Mouse (Mus musculus) NIH3T3 (cell line): Measurements from ENCODE around the gene Prr22.

Experiments used
- DNase-seq: peaks from one replicate; pipeline ENCODE4 v3.0.0-alpha.2; 2012; ENCODE audit warnings: low read depth

Gene Prr22

DNA sequence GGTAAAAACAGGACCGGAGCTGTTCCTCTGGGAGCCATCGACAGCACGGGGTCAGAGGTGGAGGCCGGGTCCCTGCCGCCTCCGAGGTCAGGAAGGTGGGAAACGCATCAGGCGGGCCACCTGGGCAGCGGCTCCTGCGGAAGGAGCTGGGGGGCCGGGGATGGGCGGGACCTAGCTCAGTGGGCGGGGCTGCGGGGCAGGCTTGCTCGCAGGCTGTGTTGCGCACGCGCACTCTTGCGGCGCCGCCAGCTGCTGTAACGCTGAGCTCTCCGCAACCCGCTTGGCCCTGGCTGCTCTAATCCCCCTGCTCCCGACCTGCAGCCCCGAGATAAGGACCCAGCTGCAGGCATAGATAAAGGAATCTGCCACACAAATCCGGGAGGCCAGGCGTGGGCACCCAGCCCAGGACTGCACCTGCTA lies 8.0 kb upstream of the Prr22 start:
- DNase-seq = peak; percentile 93

DNA sequence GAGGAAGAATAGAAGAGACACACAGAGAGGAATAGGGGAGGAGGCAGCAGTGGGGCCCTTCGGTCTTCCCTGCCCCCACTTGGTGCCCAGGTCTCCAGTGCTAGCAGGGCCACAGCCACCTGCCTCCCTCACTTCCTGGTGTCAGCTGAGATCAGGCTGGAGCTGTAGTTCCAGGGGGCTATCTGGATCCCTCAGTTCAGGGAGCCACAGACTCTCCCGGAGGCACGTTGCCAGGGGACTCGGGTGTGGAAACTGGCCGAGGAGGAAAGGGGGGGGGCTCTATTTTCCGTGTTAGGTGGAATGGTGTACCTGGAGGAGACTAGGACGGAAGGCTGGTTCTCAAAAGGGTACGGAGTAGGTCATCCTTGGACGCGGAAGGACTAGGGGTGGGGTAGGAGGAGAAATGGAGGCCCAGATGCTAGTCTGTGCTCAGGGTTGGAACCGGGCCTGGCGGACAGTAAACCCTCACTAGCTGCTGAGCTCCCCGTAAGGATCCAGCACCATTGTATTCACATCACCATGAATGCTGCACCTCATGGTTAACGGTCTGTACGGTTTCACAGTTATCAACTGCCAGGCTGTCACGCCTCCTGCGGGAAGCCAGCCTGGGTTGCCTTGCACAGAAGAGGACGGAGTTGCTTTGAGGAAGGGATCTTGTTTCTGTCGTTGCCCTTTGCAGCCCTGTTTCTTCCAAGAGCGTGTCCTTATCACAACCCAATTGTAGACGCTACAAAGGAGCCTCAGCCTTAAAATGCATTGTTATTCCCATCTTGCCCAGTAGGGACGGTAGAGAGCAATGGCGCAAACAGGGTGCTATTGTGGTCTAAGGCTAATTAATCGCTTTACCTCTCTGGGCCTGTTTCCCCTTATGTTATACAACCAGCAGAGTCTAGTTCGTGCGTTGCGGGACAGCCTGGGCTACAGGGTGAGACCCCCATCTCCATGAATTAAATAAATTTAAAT lies 7.0 kb upstream of the Prr22 start:
- peak; percentile 80 for DNase-seq

DNA sequence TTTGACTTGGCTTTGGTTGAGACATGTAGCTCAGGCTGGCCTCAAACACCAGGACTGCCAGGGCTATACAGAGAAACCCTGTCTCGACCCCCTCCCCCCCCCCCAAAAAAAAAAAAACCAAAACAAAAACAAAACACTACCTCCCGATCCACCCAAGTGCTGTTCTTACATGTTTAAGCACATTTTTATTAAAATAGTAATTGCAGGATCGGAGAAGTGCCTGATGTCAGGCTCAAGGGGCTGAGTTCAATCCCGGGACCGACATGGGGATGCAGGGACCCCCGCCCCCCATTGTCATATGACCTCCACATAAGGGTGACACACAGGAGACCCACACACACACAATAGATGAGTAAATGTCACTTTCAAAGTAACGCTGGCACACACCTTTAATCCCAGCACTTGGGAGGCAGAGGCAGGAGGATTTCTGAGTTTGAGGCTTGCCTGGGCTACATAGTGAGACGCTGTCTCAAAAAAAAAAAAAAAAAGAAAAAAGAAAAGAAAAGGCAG lies 6.3 kb upstream of the Prr22 start:
- DNase-seq = no peak

DNA sequence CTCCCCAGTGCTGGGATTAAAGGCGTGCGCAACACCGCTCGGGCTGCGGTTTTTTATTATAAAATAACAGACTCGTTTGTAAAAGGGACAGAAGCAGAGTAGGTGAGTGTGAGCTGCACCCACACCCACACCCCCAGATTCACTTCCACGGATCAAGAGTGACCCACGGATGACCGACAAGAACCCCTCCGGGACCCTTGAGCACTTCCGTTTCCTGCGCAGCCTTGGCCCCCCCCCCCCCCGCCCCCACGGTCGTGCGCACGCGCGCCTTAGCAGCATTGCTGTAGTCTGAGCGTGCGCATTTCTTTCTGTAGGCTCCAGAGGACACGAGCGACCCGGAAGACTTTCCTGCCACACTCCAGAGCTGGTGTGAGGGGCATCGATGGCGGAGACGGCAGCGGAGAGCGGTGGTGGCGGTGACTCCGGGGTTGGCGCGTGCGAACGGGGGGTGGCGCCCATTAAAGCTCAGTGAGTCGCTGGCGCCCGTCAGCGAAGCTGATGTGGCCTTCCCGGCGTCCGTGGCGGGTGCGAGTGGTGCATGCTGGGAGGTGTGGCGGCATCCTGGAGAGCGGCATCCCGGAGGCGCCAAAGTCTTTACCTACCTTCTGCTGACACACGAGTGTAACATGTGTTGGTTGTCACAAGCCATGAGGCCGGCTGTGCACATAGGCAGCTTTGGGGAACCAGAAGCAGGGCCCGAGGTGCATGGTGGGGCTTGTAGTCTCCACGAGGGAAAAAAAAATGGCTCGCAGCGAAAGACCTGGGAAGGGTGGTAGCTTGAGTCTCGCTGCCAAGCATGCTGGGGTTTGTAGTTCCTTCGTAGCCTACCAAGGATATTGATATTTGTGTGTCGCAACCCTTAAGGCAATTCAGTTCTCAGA lies 5.3 kb upstream of the Prr22 start, which contains the start of gene Dus3l:
TSS of gene Dus3l (plus strand) at position 284 of the 881 bp plus-strand sequence.
- DNase-seq = peak; percentile 95

DNA sequence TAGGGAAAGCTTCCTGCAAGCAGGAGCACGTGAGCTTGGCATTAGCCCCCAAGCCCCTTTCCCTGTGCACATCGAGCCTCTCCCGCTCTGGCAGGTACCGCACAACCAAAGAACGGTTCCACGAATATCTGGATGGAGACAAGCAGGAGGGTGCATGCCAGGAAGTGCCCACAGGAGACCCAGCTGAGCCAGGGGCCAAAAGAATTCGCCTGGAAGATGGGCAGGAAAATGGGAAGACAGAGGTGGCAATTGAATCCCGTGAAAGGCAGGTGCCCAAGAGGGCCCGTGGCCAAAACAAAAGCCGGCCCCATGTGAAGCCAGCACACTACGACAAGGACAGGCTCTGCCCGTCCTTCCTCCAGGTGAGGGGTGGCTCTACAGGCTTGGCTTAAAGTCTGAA lies 4.6 kb upstream of the Prr22 start:
- no peak for DNase-seq

DNA sequence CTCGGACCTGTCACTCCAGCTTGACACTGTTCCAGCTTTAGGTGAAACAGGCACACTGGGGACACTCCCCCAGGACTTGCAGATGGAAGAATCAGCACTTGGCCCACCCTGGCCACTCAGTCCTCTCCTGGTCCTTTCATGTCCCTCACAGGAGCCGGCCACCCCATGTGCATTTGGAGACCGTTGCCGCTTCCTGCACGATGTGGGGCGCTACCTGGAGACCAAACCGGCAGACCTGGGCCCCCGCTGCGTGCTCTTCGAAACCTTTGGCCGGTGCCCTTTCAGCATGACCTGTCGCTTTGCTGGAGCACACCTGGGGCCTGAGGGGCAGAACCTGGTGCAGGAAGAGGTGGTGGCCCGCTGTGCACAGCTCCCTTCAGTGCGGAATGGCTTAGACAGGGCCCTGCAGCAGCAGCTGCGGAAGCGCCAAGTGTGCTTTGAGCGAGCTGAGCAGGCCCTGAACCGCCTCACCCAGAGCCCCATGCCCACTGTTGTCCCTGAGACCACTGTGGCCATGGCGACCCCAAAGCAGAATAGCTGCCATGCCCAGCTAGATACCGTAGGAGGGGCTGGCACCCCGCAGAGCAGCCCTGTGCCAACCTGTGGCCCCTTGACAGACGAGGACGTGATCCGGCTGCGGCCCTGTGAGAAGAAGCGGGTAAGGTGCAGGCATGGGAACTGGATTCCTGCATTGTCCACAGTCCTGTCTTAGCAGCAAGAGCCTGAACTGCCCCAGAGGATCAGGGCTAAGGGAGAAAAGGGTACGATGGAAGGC lies 3.2 kb upstream of the Prr22 start:
- DNase-seq = no peak

DNA sequence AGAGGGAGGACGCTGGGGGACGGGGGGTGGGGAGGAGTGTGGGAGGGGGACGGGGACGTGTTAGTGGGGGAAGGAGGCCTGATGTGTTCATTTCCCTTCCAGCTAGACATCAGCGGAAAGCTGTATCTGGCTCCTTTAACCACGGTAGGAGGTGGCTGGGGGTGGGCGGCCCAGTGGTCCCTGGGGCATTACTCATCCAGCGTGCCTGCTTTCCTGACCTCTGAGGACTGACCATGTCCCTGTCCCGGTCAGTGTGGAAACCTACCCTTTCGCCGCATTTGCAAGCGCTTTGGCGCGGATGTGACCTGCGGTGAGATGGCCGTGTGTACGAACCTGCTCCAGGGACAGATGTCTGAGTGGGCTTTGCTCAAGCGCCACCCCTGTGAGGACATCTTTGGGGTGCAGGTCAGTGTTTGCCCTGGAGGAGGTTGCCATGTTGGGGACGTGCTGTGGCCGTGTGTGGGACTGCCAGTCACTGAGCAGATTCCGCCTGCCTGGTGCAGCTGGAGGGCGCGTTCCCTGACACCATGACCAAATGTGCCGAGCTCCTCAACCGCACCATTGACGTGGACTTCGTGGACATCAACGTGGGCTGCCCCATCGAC lies 2.4 kb upstream of the Prr22 start:
- no peak for DNase-seq

DNA sequence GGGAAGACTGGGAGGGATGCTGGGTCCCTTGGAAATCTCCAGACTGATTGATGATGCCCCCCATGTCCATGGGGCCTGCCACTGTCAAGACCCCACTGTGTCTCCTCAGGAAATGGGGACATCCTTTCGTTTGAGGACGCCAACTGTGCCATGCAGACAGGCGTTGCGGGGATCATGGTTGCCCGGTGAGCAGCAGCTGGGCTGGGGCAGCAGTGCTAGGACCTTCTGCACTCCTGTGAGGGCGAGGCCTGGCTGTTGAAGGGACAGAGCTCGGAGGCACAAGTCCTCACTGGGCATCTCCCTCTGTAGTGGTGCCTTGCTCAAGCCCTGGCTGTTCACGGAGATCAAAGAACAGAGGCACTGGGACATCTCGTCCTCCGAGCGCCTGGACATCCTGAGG lies 1.1 kb upstream of the Prr22 start:
- no peak for DNase-seq

DNA sequence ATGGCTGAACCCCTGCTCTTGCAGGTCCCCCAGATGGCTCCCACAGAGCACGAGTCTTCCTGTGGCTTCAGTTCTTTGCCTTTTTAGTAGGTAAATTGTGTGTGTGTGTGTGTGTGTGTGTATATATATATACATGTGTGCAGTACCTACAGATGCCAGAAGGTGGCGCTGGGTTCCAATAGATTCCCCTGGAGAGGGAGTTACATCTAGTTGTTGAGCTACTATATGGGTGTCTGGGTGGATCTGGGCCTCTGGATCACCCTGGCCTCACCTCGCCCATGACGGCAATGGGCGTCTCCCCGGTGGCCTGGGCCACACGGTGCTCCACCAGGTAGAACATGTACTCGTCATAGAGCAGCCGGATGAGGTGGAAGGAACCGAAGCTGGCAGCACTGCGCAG lies 7.5 kb downstream of the Prr22 start:
- DNase-seq = no peak

DNA sequence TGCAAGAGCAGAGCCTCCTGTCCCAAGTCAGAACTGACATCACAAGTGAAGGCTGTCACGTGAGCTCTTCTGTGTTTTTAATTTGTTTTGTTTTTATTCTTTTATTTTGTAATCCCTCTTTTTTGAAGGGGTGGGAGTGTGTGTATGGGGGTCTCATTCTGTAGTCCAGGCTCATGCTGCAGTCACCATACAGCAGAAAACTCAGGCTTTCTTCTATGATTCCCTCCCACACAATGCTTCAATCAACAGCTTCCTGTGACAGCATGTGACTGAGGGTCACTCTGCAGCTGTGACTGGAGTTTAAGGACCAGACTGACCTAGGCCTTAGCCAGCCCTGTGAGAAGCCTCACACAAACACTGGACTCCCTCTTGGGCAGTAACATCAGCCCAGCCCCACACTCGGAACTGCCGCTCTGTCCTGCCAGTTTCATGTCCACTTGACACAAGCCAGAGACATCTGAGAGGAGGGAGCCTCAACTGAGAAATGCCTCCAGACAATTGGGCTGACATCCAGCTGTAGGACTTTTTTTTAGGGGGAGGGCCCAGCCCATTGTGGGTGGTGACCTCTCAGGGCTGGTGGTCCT lies 8.8 kb downstream of the Prr22 start:
- DNase-seq = no peak

DNA sequence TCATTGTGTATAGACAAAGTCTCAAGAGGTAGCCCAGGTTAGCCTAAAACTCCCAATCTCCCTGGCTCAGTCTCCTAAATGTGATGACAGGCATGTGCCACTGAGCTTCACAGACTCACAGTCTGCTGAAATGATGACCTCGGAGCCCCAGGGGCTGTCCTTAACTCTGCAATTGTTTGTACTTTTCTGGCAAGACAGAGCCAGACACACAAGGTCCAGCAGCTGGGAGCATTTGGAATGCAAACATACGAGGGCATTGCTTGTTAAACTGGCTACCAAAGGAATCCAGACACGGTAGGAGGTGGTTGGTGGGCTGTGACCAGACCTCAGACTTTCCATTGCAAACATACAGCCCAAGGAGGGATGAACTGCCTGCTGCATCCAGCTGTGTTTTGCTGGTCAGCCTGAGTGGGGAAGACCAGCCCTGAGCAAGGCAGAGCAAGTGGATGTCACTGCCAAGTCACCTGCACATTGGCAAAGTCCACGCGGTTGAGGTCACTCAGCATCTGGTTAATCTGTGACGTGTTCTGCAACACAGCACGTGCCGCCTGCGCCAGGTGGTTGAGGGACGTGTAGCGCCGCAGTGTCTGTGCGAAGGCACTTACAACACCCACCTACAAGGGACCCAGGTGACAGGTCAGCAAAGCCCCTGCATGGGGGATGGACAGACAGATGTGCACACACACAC lies 10.4 kb downstream of the Prr22 start:
- DNase-seq = no peak

DNA sequence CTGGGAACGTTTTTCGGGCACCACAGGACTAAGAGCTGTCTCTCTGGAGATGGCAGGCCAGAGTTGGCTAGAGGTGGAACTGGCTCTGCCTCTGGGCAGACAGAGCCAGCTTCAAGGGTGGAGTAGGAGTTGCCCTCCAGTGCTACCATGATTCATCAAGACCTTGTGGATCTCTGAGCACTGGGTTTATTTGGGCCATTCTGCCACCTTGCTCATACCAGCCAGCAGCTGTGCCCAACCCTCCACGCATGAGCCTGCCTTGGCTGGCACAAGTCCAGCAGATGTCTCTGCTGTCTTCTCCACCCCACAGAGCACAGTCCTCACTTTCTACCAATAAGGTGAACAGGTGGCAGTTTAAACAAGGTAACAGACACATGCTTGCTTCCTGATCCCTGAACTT lies 18.8 kb downstream of the Prr22 start:
- DNase-seq = peak; percentile 23

DNA sequence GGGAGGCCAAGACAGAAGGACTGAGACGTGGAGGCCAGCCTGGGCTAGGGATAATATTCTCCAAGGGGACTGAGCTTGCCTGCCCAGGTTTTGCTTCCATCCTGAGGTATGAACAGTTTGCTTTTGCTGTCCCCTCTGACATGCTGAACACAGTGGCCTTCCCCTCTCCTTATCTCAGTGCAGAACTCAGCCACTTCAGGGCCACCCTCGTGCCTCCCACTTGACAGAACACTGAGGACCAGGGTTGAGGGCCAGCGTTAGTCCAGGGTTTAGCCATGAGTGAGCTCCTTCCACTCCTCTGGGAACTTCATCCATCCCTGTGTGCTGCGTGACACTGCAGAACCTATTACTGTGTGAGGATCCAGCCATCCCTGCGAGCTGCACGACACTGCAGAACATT lies 19.2 kb downstream of the Prr22 start:
- DNase-seq = no peak

DNA sequence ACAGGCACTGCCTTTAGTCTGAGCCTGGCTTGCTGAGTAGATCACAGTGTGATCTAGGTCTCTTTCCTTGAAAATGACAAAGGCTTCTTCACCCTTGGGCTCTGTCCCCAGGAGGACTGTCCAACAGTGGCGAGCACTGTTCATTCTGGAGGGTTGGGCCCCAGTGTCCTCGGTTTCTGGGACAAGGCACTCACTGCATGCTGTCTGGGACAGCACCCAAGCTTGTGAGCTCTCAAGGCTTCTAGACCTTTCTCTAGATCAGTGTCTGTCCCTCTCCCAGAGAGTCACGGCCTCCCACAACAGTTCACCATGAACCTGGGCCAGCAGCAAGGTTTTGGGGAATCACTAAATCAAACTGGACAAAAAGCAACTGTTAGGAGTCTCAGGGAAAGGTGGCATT lies 22.5 kb downstream of the Prr22 start:
- no peak for DNase-seq

DNA sequence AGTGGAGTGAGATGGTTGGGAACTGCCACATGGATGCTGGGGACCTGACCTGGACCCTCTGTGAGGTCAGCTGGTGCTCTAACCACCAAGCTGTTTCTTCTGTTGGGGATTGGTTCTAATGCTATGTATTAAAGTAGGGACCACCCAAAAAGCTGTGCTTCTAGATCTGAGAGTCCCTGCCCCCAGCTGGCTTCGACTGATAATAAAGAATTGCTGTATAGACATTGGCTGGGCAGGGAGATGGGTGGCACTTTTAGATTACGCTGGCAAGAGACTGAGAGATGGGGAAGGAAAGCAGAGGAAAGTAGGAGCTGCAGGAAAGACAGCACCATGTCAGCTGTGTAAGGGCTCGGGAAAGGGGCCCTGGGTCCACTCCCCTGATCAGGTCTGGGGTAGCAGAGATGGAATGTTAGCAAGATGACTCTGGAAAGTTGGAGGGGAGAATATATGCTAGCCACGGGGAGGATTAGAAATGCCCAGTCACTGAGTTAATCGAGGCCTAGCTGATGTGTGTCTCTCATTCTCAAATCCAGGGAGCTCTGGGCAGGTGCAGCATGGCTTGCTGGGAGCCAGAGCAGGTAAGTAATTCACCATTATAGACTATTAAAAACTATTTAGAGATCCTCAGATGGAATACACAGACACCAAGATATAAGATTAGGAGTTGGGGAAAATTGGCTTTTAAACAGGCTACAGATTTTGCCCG lies 23.7 kb downstream of the Prr22 start:
- DNase-seq = no peak

DNA sequence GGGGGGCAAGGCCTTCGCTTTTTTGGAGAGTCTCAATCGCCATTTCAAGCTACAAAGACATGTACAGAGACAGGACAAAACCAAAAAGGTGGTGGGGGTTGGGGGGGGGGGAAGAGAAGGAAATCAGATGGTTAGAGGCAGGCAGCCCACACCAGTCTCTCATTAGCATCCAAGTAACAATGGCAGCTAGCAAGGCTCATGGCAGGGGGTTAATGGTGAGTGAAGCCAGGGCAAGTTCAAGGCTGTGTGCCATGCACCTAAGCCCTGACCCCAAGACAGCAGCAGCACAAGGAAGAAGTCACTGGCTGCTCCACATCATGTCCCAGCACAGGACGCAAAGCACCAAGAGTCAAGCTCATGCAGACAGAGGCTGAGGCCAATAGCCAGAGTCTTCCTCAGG lies 29.2 kb downstream of the Prr22 start:
- no peak for DNase-seq

DNA sequence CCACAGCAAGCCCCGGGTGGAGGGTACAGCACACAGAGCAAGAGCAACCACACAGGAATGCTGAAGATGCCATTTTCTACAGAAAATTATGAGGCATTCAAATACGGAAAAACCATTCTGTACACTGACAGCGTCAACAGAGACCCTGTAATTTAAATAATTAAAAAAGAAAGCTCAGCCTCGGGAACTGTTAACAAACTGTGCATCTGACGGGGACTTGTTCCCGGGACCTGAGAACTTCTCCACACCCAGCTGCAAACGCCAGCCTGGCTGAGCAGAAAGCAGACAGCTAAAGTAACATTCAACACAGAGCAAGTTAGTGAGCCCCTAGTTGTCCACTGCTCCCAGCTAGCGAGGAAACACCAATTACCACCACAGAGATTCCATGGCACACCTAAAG lies 32.0 kb downstream of the Prr22 start:
- no peak for DNase-seq

DNA sequence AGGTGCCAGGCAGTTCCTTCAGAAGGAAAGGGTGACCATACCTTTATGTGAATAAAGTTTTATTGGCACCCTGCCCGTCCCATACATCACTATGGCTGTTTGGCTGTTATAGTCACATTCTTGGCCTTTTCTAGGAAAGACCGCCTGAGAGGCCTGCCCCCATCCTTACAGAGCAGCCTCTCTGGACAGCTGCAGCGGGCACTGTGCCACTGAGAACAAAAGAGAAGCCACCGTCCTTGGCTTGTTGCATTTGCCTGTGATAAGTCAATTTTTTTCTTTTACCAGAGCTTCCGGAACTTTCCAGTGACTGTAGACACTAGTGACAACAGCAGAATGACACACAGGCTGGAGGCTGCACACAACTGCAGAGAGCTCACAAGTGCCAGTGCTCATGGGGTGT lies 34.9 kb downstream of the Prr22 start:
- no peak for DNase-seq

DNA sequence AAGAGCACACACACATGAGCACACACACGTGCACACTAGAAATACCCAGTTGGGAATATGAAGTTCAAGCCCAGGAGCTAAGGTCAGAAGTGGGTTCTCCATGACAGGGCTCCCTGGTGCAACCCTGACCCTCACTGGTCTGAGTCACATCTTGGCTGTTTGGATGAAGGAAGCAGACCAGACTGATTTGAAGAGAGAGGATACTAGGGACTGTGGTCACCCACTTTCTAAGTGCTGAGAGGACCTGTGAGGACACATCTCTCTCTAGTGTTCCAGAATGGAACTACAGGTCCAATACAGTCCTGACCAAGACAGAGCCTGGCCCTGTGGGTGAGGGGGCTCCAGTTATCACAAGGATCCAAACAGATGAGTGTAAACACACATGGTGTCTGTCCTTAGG lies 35.7 kb downstream of the Prr22 start:
- peak; percentile 41 for DNase-seq

DNA sequence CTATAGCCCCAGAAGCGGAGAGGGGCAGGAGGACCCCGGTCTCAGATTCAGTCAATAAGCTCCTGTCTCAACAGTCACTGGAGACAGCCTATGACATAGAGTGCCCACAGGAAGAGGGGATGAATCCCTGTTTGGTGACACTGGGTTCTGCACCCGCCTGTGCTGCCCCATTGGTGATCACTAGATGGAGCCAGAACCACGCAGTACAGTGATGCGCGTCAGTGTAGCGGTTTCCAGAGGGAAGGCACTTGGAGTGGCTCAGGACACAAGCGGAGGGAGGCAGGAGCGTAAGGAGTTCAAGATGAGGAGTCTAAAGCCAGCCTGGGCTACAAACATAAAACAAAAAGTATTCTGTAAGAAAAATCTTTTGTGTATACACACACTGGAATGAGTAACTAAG lies 38.5 kb downstream of the Prr22 start:
- peak; percentile 86 for DNase-seq
